Mouse (Mus musculus): Measurements from ENCODE around the gene Ehbp1.

DNA sequence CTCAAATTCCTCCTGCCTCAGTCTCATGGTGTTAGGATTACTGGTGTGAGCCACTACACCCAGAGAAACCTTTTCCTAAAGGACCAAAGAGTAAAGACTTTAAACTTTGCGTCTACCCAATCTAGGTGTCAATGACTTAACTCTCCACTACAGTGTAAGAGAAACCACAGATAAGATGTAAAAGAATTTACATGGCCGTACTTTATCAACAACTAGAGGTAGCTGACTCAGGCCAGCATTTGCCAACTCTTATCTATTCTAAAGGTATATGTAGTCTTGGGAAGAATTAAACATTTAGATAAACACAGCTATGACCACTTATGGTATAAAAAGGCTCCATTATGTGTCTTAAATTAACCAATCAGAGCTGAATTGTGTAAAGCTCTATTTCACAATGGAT, 67.9 kb downstream of the Ehbp1 start:
- TF ChIP-seq CTCF (IDR thresholded peaks at IDR 0.05; ENCODE audit: insufficient read depth, low read length) (no peak), POLR2A (IDR thresholded peaks at IDR 0.05; ENCODE audit: borderline replicate concordance, extremely low read depth, low read depth, low read length) (no peak)
